Mouse (Mus musculus) hindbrain, embryonic 13.5 days (tissue): ENCODE data around the gene Ms4a10. TPM values are rescaled to one million over a fixed set of nuclear protein-coding genes. Genes with fewer than 3 reads are reported as not detected.

ENCODE experiments used
- ATAC-seq: fragments of 200-750 bp; cut with Nextera tagmentation; 2 replicates; pipeline ENCODE4 v1.8.0; 2017; ENCODE audit warnings: moderate TSS enrichment; ENCODE audit not compliant: low FRiP score
- H3K27ac ChIP-seq: fragments of 300-500 bp; sonication (generic); 2 replicates; pipeline ENCODE4 v1.5.1; 2015; ENCODE audit warnings: inconsistent platforms, mild to moderate bottlenecking, moderate library complexity
- H3K27me3 ChIP-seq: fragments of 300-500 bp; sonication (generic); 2 replicates; pipeline ENCODE4 v1.6.1; 2015; ENCODE audit warnings: mild to moderate bottlenecking, inconsistent platforms
- H3K36me3 ChIP-seq: fragments of 300-500 bp; sonication (generic); 2 replicates; pipeline ENCODE4 v1.6.1; 2015; ENCODE audit warnings: mild to moderate bottlenecking, inconsistent platforms
- H3K4me1 ChIP-seq: fragments of 300-500 bp; sonication (generic); replicated peaks from 2 replicates; pipeline ENCODE4 v1.6.1; 2015; ENCODE audit warnings: inconsistent platforms
- H3K4me2 ChIP-seq: fragments of 300-500 bp; sonication (generic); 2 replicates; pipeline ENCODE4 v1.6.1; 2015; ENCODE audit warnings: inconsistent platforms, mild to moderate bottlenecking, moderate library complexity
- H3K4me3 ChIP-seq: fragments of 300-500 bp; sonication (generic); 2 replicates; pipeline ENCODE4 v1.5.1; 2015; ENCODE audit warnings: mild to moderate bottlenecking, inconsistent platforms
- H3K9ac ChIP-seq: fragments of 300-500 bp; sonication (generic); 2 replicates; pipeline ENCODE4 v1.6.1; 2015; ENCODE audit warnings: mild to moderate bottlenecking, inconsistent platforms
- H3K9me3 ChIP-seq: fragments of 300-500 bp; sonication (generic); 2 replicates; pipeline ENCODE4 v1.6.1; 2016; ENCODE audit warnings: inconsistent platforms
- WGBS: fragments of 180-500 bp; shearing (Covaris S2); methylation state at CpG from one replicate; pipeline ENCODE4 v1.1.7; 2015; 5-methylcytosine and 5-hydroxymethylcytosine counted together
- polyA plus RNA-seq: library from polyadenylated mRNA; unstranded; fragments of >200 nt; fragmentation: Nextera tagmentation; extraction: Ambion mirVana; gene quantifications from 2 replicates; pipeline ENCODE4 v1.2.1, GENCODE M21; 2015

The Ms4a10 gene
- polyA plus RNA-seq, 1 experiment from 2014 or later, result not detected

DNA sequence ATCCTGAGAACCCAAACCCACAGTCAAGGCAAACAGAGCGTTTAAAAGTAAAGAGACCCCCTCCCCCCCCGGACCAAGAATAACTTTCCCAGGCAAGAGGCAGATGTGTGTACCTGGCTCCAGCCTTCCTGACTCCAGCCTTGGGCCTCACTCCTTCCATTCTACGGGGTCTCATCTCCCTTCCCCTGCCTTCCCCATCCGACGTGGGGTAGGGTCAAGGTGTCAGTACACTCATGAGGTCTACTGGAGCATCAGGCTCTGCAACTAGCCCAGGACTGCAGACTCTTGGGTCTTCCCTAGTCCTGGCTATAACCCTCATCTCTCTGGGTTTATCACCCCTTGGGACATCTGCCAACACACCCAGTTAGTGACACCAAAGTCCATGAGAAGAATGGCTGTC is 5.7 kb upstream of the Ms4a10 start:
- no peaks in the 10 kb centered on the region for H3K27me3 ChIP-seq
- H3K4me3 ChIP-seq, result no peak overlapping the region
- H3K27ac ChIP-seq, result no peak overlapping the region
- ATAC-seq, result no peak
- WGBS, result 89% methylated on average over 5 of the region's 5 CpGs
- H3K36me3 ChIP-seq, result no peaks in the 10 kb centered on the region
- H3K4me1 ChIP-seq, result no peaks in the 10 kb centered on the region
- H3K4me2 ChIP-seq, result no peak overlapping the region
- no peak overlapping the region for H3K9ac ChIP-seq
- H3K9me3 ChIP-seq, result no peaks in the 10 kb centered on the region

DNA sequence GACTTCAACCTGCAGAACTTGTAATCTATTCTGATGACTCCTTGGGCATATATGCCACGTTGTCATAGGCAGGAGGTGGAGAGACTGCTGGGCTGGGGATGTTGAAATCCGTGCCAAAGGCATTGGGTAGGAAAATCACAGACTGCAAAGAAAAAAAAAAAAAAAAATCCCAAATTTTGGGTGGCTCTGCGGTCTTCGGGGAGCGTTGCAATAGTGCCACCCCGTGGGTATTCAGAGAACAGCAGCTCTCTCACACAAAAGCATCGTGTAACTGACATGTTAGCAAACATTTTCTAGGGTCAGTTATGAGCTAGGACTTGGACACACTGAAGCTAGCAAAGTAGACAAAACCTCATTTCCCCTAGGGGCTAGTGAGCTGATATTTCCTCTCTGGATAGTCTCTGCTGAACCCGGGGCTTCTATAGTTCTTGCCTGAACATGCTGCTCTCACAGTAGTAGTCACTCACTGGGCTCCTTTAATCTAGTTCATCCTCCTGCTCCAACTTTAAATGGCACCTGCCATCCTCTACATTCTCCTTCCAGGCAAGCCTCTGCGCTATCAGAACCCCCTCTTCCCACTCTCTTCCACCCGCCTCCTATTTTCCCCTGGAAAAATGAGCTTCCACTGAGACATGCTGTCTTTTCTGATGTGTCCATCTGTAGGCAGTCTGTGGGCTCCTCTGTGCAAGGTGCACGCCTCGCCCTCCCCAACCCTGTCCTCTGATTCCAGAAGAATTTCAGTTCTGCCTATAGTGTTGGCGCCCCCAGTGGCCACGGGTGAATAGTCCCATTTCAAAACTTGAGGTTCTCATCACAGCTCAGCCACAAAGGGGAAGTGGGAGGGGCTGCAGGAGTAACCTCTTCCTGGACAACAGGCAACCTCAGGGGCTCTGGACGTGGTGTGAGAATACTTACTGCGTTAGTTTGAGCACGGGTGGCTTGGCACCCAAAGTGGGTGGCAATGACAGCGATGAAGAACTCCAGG is 5.0 kb upstream of the Ms4a10 start:
- H3K36me3 ChIP-seq, result no peaks in the 10 kb centered on the region
- no peaks in the 10 kb centered on the region for H3K27me3 ChIP-seq
- peak overlapping the region; percentile 29 for H3K4me2 ChIP-seq
- WGBS, result 13% methylated on average over 18 of the region's 18 CpGs
- no peak overlapping the region for H3K27ac ChIP-seq
- H3K4me1 ChIP-seq, result no peaks in the 10 kb centered on the region
- H3K9ac ChIP-seq, result no peak overlapping the region
- no peak overlapping the region for H3K4me3 ChIP-seq
- H3K9me3 ChIP-seq, result no peaks in the 10 kb centered on the region
- ATAC-seq, result peak; percentile 65

DNA sequence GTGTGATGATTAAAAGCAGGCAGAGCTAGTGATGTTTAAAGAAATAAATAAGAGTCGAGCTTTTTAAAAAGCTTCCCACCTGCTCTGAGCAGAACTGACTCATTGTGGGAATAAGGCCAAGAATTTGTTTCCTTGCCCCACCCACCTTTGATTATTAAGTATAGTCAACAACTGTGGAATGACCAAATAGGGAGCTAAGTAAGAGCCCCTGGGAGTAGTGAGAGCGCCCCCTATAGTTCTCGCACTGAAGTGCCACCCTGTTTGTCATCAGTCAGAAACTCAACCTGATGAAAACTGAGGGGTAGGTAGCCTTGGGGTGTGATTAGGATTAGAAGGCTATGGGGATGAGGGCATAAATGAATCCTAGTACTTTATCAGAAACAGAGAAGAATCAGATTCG is 1.8 kb upstream of the Ms4a10 start:
- Histone ChIP-seq H3K4me2 (no peak overlapping the region), H3K27ac (no peak overlapping the region), H3K36me3 (no peaks in the 10 kb centered on the region), H3K27me3 (no peaks in the 10 kb centered on the region), H3K9ac (no peak overlapping the region), H3K4me3 (no peak overlapping the region), H3K4me1 (no peaks in the 10 kb centered on the region), H3K9me3 (peaks cover 7% of the 10 kb centered on the region; the same call in 1 of the 2 replicates)
- WGBS, result 64% methylated on average over 4 of the region's 4 CpGs
- ATAC-seq, result no peak

DNA sequence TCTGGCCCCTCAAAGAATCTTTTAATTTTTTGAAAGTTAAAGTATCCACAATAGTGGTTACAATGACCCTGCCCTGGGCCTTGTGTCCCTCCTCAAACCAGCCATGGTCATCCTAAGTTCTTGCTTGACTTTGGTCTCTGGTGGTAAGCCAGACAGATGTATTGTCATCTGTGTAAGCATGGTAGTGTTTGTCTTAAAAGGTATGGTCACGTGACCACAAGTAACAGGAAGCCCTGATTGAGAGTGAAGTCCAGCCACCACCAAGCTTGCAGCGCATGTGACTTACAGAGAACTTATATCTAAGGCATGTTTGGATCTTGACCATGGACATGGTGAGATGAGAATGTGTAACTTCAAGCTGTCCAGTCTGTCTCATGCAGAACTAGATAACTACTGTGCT is 717 bp upstream of the Ms4a10 start:
- Histone ChIP-seq H3K4me2 (no peak overlapping the region), H3K27me3 (no peaks in the 10 kb centered on the region), H3K4me3 (no peak overlapping the region), H3K36me3 (no peaks in the 10 kb centered on the region), H3K4me1 (no peaks in the 10 kb centered on the region), H3K27ac (no peak overlapping the region), H3K9ac (no peak overlapping the region), H3K9me3 (peaks cover 7% of the 10 kb centered on the region; the same call in 1 of the 2 replicates)
- 87% methylated on average over 2 of the region's 2 CpGs for WGBS
- no peak for ATAC-seq

DNA sequence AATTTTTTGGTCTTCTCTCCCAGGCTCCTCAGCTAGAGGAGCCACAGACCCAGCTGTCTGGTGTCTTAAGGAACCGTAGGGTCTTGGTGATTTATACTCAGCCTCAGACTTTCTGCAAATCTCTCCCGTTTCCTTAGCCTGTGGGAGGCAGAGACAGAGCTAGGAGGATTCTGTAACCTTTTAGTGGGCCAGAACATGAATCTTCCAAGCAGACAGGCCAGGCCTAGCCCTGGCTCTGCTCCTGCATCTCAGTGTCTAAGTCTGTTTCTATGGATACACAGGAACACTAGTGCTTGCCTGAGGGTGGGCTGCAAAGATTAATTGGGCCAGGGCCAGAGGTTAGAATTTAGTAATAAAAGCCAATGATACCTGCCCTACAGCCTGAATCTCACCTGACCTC is 1.3 kb downstream of the Ms4a10 start:
- no peak overlapping the region for H3K4me2 ChIP-seq
- H3K4me3 ChIP-seq, result no peak overlapping the region
- 0 out of 2 replicates have a peak, but pooled peaks cover 4% of the 10 kb centered on the region for H3K27me3 ChIP-seq
- no peaks in the 10 kb centered on the region for H3K4me1 ChIP-seq
- no peak overlapping the region for H3K27ac ChIP-seq
- WGBS, result 72% methylated on average over 2 of the region's 2 CpGs
- no peaks in the 10 kb centered on the region for H3K36me3 ChIP-seq
- H3K9me3 ChIP-seq, result peaks cover 7% of the 10 kb centered on the region; the same call in 1 of the 2 replicates
- no peak for ATAC-seq
- no peak overlapping the region for H3K9ac ChIP-seq

DNA sequence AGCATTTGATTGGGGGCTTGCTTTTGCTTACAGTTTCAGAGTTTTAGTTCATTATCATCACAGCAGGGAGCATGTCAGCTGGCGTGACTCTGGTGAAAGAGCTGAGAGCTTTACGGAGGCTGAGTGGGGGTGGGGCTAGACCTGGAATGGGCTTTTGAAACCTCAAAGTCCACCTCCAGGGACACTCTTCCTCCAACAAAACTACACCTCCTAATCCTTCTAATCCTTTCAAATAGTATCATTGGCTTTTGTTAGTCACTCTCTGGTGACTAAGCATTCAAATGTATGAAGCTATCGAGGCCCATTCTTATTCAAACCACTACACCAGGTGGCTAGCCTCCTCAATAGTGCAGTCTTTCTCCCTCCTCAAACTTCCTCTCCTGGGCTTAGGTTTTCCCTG is 1.8 kb downstream of the Ms4a10 start:
- Histone ChIP-seq H3K4me3 (no peak overlapping the region), H3K27me3 (0 out of 2 replicates have a peak, but pooled peaks cover 4% of the 10 kb centered on the region), H3K27ac (no peak overlapping the region), H3K9me3 (peaks cover 7% of the 10 kb centered on the region; the same call in 1 of the 2 replicates), H3K4me1 (no peaks in the 10 kb centered on the region), H3K36me3 (no peaks in the 10 kb centered on the region), H3K9ac (no peak overlapping the region), H3K4me2 (no peak overlapping the region)
- ATAC-seq, result no peak
- 50% methylated on average over 3 of the region's 3 CpGs for WGBS

DNA sequence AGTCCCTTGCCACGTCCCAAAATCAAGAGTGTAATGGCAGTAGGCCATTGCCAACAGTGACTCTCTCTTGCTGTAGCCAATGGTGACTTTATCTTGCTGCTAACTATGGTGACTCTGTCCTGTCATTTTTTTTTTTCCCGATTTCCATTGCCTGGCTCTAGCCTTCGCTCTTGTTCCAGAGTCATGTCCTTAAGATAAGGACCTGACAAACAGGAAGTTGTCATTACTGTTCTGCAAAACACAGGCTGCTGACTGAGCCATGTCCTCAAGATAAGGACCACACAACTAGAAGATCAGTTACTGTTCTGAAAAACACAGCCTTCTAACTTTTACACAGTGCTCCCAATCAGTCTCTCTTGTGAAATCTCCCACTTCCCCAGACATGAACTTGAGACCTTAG is 4.0 kb downstream of the Ms4a10 start:
- H3K4me2 ChIP-seq, result no peak overlapping the region
- no peak overlapping the region for H3K9ac ChIP-seq
- no peaks in the 10 kb centered on the region for H3K4me1 ChIP-seq
- H3K27ac ChIP-seq, result no peak overlapping the region
- H3K9me3 ChIP-seq, result peaks cover 7% of the 10 kb centered on the region; the same call in 1 of the 2 replicates
- WGBS, result 84% methylated on average over 3 of the region's 3 CpGs
- ATAC-seq, result no peak
- no peaks in the 10 kb centered on the region for H3K36me3 ChIP-seq
- no peak overlapping the region for H3K4me3 ChIP-seq
- H3K27me3 ChIP-seq, result 0 out of 2 replicates have a peak, but pooled peaks cover 4% of the 10 kb centered on the region

DNA sequence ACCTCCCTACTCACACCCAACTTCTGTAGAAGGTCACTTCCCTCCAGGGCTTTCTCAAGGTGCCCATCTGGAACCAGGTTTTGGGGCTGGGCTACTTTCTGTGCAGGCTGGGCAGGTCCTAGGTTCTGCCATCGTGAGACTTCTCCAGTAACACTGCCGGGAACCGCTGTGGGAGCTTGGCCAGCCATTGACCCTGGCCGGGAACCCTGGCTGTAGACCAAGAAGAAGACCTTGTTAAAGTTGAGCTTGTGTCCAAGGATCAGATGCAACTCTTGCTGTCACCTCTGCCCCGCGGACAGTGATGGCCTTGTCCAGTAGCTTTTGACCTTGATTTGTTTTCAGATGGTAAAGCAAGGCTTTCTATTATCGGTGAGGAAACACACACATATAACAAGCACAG is 5.9 kb downstream of the Ms4a10 start:
- H3K4me1 ChIP-seq, result no peaks in the 10 kb centered on the region
- H3K27ac ChIP-seq, result no peak overlapping the region
- H3K27me3 ChIP-seq, result 0 out of 2 replicates have a peak, but pooled peaks cover 4% of the 10 kb centered on the region
- WGBS, result 95% methylated on average over 7 of the region's 7 CpGs
- H3K9ac ChIP-seq, result no peak overlapping the region
- no peaks in the 10 kb centered on the region for H3K36me3 ChIP-seq
- H3K4me3 ChIP-seq, result no peak overlapping the region
- peaks cover 7% of the 10 kb centered on the region; the same call in 1 of the 2 replicates for H3K9me3 ChIP-seq
- no peak for ATAC-seq
- H3K4me2 ChIP-seq, result no peak overlapping the region

DNA sequence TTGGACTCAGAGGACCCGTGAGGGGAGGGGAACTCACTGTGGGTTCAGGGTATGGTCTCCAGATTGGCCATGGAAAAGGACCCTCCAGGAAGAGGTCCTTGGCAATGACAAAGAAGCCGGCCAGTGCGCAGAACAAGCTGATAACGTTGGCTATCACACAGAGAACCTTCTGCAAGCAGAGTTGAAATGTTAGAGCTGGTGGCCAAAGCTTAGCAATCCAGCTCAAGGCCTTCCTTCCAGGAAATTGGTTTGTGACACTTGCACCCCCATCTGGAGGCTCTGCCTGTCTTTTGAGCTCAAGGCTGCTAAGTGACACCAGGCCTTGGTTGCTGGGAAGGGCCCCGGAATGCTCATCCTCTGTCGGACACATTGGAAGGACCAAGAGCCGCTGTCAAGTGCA is 8.7 kb downstream of the Ms4a10 start:
- no peaks in the 10 kb centered on the region for H3K9me3 ChIP-seq
- H3K27me3 ChIP-seq, result peaks cover 11% of the 10 kb centered on the region
- H3K4me3 ChIP-seq, result no peak overlapping the region
- H3K4me1 ChIP-seq, result no peaks in the 10 kb centered on the region
- no peaks in the 10 kb centered on the region for H3K36me3 ChIP-seq
- H3K27ac ChIP-seq, result no peak overlapping the region
- no peak for ATAC-seq
- 87% methylated on average over 7 of the region's 7 CpGs for WGBS
- no peak overlapping the region for H3K9ac ChIP-seq
- no peak overlapping the region for H3K4me2 ChIP-seq

DNA sequence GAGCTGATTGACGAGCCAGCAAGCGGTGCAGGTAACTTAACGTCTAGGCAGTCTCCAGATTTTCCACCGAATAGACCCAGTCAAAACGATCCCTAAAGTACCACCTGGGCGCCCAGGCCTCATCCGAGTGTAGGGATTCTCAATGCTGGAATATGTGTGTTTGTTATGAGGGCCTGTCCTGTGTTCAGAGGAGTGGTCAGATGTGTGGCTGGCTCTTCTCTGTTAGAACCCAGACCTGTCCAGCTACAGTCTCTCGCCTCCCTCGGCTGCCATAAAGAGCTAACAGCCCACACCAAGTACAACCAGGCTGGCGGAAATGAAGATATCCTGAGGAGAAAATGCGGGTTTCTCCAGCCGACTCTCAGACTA is 14.5 kb downstream of the Ms4a10 start:
- Histone ChIP-seq H3K27ac (no peak overlapping the region), H3K36me3 (no peaks in the 10 kb centered on the region), H3K9ac (peak overlapping the region; percentile 39; the same call in 1 of the 2 replicates), H3K27me3 (peaks cover 20% of the 10 kb centered on the region), H3K4me3 (no peak overlapping the region), H3K4me2 (peak overlapping the region; percentile 25; the same call in 1 of the 2 replicates), H3K9me3 (no peaks in the 10 kb centered on the region), H3K4me1 (peaks cover 3% of the 10 kb centered on the region; the same call in 1 of the 2 replicates)
- WGBS, result 45% methylated on average over 12 of the region's 12 CpGs
- peak; percentile 55; the same call in 1 of the 2 replicates for ATAC-seq

DNA sequence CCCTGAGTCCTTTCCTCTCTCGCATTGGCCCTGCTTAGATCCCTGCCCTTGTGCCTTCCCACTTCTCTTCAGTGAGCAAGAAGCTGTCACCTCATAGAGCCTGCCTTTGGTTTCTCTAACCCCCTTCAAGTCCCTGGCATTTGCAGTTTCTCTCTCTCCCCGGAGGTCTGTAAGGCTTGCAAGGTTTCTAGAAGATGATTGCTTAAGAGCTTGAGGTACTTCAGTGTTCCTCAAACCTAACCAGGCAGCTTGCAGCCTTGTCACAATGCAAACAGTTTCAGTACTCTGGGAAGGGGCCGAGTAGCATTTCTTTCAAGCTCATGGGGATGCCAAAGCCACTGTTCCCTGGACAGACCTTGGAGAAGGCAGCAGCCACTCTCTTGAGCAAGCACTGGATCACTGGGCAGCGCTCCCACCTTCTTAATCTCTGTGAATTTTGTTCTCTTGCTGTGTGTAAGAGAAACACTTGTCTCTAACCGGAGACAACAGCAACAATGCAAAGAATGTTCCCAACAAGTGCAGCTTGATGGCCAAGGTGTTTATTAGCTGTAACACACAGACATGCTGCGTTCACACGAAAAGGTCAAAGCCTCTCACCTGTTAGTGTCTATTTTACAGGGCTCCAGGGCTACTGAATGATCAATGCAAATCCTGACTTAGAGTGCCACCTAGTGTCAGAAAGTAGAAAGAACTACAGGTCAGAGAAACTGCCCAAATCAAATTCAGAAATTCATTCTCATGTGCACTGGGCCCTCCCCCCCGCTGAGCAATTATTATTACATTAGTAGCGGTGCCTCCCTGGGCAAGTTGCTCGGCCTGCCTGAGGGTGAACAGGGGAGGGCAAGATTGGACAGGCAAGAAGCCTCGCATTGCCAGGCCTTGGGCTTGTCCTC is 15.1 kb downstream of the Ms4a10 start:
- H3K4me3 ChIP-seq, result no peak overlapping the region
- WGBS, result 32% methylated on average over 11 of the region's 11 CpGs
- H3K4me2 ChIP-seq, result peak overlapping the region; percentile 25; the same call in 1 of the 2 replicates
- peak; percentile 77 for ATAC-seq
- H3K9me3 ChIP-seq, result no peaks in the 10 kb centered on the region
- peaks cover 20% of the 10 kb centered on the region for H3K27me3 ChIP-seq
- H3K36me3 ChIP-seq, result no peaks in the 10 kb centered on the region
- H3K4me1 ChIP-seq, result peaks cover 3% of the 10 kb centered on the region; the same call in 1 of the 2 replicates
- no peak overlapping the region for H3K27ac ChIP-seq
- peak overlapping the region; percentile 39; the same call in 1 of the 2 replicates for H3K9ac ChIP-seq
